Mouse (Mus musculus) forebrain, embryonic 10.5 days (tissue): ENCODE data around the gene Morf4l1. TPM values are rescaled to one million over a fixed set of nuclear protein-coding genes. Genes with fewer than 3 reads are reported as not detected.

Source experiments
- DNase-seq: peaks from one replicate; pipeline ENCODE4 v3.0.0-alpha.2; 2017; ENCODE audit warnings: low spot score; ENCODE audit errors: extremely low spot score
- H3K27ac ChIP-seq: fragments of 300-500 bp; sonication (generic); 2 replicates; pipeline ENCODE4 v1.5.1; 2016; ENCODE audit warnings: mild to moderate bottlenecking
- H3K27me3 ChIP-seq: fragments of 300-500 bp; sonication (generic); 2 replicates; pipeline ENCODE4 v1.6.1; 2016; ENCODE audit warnings: mild to moderate bottlenecking; ENCODE audit not compliant: poor library complexity, severe bottlenecking
- H3K36me3 ChIP-seq: fragments of 300-500 bp; sonication (generic); replicated peaks from 2 replicates; pipeline ENCODE4 v1.6.1; 2016; ENCODE audit warnings: mild to moderate bottlenecking, moderate library complexity
- H3K4me1 ChIP-seq: fragments of 300-500 bp; sonication (generic); 2 replicates; pipeline ENCODE4 v1.6.1; 2016
- H3K4me3 ChIP-seq: fragments of 300-500 bp; sonication (generic); 2 replicates; pipeline ENCODE4 v1.5.1; 2016; ENCODE audit warnings: mild to moderate bottlenecking, moderate library complexity
- H3K9me3 ChIP-seq: fragments of 300-500 bp; sonication (generic); 2 replicates; pipeline ENCODE4 v1.6.1; 2016; ENCODE audit warnings: mild to moderate bottlenecking, moderate library complexity
- WGBS: fragments of 180-500 bp; shearing (Covaris S2); methylation state at CpG from one replicate; pipeline ENCODE4 v1.1.7; 2016; 5-methylcytosine and 5-hydroxymethylcytosine counted together
- polyA plus RNA-seq: library from polyadenylated mRNA; unstranded; fragments of >200 nt; fragmentation: Nextera tagmentation; extraction: Ambion mirVana; gene quantifications from 2 replicates; pipeline ENCODE4 v1.2.1, GENCODE M21; 2016

Gene Morf4l1
- polyA plus RNA-seq, 1 experiment from 2014 or later, result 528 TPM

DNA sequence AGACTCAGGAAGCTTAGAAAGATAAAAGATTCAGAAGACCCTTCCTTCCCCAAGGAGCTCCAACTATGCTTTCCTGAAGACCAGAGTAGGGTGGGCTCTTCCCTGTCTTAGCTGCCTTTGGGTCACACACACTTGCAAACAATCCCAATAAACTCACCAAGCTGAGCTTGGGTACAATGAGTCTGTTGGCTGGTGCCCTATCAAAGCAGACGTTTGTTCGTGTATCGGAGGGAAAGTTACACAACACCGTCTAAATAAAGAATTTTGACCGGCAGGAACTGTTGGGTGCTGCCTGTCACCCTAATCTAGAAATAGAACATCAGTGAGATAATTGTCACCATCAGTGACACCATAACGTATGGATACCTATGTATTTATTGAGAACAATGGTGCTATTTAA is 12.6 kb upstream of the Morf4l1 start:
- Histone ChIP-seq H3K4me1 (peaks cover 17% of the 10 kb centered on the region), H3K27me3 (peaks cover 9% of the 10 kb centered on the region; the same call in 1 of the 2 replicates), H3K36me3 (no peaks in the 10 kb centered on the region), H3K4me3 (peak overlapping the region; percentile 45), H3K27ac (no peak overlapping the region), H3K9me3 (no peaks in the 10 kb centered on the region)
- no peak for DNase-seq
- 70% methylated on average over 6 of the region's 6 CpGs for WGBS

DNA sequence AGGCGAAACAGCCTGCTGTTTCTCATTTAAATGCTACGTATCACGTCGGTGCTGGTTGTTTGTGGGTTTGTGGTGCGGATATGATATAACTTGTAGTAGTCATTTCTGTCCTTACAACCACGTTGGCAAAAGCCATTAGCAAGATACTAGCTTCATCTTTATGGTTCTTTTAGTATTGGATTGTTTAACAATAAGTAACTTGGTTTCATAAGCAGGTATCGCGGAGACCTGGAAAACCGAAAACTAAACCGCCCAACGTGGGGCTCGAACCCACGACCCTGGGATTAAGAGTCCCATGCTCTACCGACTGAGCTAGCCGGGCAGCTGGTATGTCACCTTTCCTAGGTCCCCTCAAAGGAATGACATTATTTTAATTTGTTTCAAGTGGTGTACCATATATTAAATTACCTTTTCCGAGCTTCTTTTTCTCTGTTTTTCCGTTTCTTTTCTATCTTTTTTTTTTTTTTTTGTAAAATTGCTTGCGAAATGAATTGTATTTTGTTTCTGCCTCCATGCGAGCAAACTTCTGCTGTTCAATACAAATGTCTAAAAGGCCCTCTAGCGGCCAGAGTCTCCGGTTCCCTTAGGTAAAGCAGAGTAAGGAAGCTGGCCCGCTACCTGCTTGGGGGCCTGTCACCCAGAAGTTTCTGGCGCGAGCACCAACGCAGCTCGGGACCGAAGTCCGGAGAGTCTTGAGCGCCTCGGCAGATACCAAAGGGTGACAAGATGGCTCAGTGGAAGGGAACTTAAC is 11.9 kb upstream of the Morf4l1 start:
- H3K27ac ChIP-seq, result no peak overlapping the region
- peaks cover 9% of the 10 kb centered on the region; the same call in 1 of the 2 replicates for H3K27me3 ChIP-seq
- peak overlapping the region; percentile 45 for H3K4me3 ChIP-seq
- peaks cover 17% of the 10 kb centered on the region for H3K4me1 ChIP-seq
- no peaks in the 10 kb centered on the region for H3K36me3 ChIP-seq
- WGBS, result 1% methylated on average over 30 of the region's 30 CpGs
- peak; percentile 70 for DNase-seq
- H3K9me3 ChIP-seq, result no peaks in the 10 kb centered on the region

DNA sequence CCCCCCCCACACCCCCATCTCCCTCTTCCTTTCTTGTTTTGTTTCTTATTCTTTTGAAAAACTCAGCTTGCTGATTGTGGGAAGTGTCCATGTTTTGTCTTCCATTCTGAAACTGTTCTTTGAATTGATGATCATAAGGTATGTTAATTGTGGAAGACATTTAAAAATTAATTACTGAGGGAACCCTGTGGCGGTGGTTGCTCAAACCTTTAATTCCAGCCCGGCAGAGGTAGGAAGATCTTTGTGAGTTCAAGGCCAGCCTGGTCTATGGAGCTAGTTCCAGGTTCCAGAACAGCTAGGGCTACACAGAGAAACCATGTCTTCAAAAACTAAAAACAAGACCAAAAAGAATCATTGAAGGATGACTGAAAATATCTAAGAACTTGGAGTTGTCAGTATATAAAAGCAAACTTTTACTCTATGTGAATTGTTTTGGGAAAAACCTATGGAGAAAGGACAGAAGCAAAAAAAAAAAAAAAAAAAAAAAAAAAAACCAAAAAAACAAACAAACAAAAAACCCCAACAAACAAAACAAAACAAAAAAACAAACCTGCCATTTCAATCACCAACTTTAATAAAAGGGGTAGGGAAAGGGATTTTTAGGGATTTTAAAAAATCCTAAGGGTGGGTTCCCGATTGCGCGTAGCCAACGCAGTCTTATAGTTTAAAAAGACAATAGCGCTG is 11.0 kb upstream of the Morf4l1 start:
- WGBS, result 7% methylated on average over 7 of the region's 7 CpGs
- Histone ChIP-seq H3K27ac (no peak overlapping the region), H3K9me3 (no peaks in the 10 kb centered on the region), H3K36me3 (no peaks in the 10 kb centered on the region), H3K4me3 (peak overlapping the region; percentile 45), H3K4me1 (peaks cover 17% of the 10 kb centered on the region), H3K27me3 (peaks cover 9% of the 10 kb centered on the region; the same call in 1 of the 2 replicates)
- DNase-seq, result no peak

DNA sequence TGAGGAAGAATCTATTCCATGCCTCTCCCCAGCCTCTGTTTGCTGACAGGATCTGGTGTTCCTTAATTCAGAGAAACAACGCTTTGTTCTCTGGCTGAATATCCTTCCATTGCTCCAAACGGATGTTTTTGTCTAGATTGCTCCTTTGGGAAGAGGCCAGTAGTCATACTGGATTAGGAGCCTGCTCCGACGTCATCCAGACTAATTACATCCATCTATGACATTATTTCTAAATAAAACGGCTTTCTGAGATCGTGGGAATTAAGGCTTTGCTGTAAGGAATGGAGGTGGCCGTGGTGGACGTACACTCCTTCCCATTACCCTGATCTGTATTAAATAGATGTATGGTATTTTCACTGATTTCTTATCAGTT is 10.3 kb upstream of the Morf4l1 start:
- H3K4me1 ChIP-seq, result peaks cover 17% of the 10 kb centered on the region
- H3K36me3 ChIP-seq, result no peaks in the 10 kb centered on the region
- DNase-seq, result no peak
- no peaks in the 10 kb centered on the region for H3K9me3 ChIP-seq
- 45% methylated on average over 8 of the region's 8 CpGs for WGBS
- H3K27ac ChIP-seq, result no peak overlapping the region
- H3K27me3 ChIP-seq, result peaks cover 9% of the 10 kb centered on the region; the same call in 1 of the 2 replicates
- no peak overlapping the region for H3K4me3 ChIP-seq

DNA sequence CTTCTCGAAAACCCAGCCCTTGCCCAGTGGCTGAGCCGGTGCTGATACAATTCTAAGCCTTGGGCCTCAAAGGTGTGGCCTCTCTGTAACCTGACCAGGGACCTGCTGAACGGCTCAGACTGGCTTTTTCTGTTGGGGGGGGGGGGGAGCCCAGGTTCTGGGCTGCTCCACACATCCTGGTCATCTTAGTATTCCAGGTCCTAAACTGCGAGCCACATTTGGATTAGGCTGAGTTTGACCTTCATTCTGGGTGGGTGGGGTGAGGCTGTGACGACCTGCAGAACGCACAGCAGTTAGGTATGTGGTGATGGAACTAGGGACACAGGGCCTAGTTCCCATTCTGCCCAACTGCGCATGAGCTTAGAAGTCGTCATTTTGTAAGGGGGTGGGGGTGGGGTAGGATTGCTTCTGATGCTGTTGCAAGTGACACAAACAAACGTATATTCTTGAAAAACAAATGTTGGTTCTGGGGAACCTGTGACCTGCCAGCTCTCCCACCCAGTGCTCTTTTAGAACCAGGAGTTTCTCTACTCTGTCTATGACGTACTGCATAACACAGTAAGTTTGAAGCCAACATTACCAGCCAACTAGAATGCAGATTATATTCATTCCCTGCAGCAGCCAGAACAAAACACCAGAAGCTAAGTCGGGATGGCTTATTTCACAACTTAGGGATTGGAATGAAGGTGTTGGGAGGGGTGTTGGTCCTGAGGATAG is 9.7 kb upstream of the Morf4l1 start:
- H3K27ac ChIP-seq, result no peak overlapping the region
- H3K4me3 ChIP-seq, result no peak overlapping the region
- no peaks in the 10 kb centered on the region for H3K9me3 ChIP-seq
- DNase-seq, result no peak
- no peaks in the 10 kb centered on the region for H3K36me3 ChIP-seq
- peaks cover 9% of the 10 kb centered on the region; the same call in 1 of the 2 replicates for H3K27me3 ChIP-seq
- 30% methylated on average over 11 of the region's 11 CpGs for WGBS
- peaks cover 17% of the 10 kb centered on the region for H3K4me1 ChIP-seq

DNA sequence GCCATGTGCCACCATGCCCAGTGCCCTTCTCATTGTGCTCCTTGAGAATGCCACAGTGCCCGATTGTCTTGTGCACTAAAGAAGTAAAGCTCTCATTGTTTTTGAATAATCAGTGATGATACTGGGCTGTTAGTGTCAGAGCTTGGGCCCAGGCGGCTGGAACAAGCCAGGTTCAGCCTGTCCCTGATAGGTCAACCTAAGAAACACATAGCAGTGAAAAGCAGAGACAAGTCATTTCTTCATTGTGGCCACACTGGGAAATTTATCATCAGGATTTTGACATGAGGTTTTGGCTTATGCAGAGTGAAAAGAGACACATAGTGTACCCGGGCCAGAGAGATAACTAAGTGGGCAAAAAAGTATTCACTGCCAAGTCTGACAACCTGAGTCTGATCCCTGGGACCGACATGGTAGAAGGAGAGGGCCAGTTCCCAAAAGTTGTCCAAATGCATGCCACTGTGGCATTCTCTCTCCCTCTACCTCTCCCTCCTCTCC is 7.7 kb upstream of the Morf4l1 start:
- Histone ChIP-seq H3K27me3 (peaks cover 9% of the 10 kb centered on the region; the same call in 1 of the 2 replicates), H3K4me3 (no peak overlapping the region), H3K9me3 (no peaks in the 10 kb centered on the region), H3K36me3 (no peaks in the 10 kb centered on the region), H3K4me1 (peaks cover 17% of the 10 kb centered on the region), H3K27ac (no peak overlapping the region)
- DNase-seq, result no peak
- 77% methylated on average over 4 of the region's 4 CpGs for WGBS

DNA sequence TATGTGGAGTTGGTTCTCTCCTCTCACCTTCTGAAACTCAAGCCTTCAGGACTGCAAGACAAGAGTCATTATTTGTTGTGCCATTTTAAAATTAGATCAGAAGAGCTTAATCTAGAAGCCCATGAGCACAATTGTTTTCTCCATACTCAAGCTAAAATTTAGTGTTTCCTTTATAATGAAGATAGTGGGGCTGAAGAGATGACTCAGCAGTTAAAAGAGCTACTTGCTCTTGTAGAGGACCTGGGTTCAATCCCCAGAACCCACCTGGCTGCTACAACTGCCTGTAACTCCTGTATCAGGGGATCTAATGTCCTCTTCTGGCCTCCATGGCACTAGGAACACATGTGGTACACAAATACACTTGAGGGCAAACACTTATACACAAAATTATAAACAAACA is 2.7 kb upstream of the Morf4l1 start:
- no peaks in the 10 kb centered on the region for H3K9me3 ChIP-seq
- H3K4me1 ChIP-seq, result peaks cover 16% of the 10 kb centered on the region
- no peak for DNase-seq
- H3K27ac ChIP-seq, result no peak overlapping the region
- H3K36me3 ChIP-seq, result no peaks in the 10 kb centered on the region
- H3K27me3 ChIP-seq, result no peaks in the 10 kb centered on the region
- H3K4me3 ChIP-seq, result no peak overlapping the region

DNA sequence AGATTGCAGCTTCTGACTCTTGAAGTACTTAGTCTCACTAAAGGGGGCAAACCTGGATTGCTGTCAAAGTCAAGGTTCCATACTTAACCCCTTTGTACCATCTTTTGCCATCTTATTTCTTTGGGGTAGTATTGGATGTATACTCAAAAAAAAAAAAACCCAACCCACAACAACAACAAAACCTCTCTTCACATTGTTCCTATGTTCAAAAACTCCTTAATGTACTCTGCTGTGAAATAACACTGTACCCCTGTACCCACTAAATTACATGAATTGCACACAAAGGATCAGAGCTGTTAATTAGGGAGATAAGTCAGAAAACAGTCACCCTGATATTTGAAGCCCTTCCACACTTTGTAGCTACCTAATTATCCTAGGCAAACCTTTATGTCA is 730 bp upstream of the Morf4l1 start:
- Histone ChIP-seq H3K9me3 (no peaks in the 10 kb centered on the region), H3K4me1 (peaks cover 23% of the 10 kb centered on the region), H3K27me3 (no peaks in the 10 kb centered on the region), H3K27ac (peak overlapping the region; percentile 100), H3K36me3 (no peaks in the 10 kb centered on the region; the same call in 1 of the 2 replicates), H3K4me3 (peak overlapping the region; percentile 97)
- DNase-seq, result no peak

DNA sequence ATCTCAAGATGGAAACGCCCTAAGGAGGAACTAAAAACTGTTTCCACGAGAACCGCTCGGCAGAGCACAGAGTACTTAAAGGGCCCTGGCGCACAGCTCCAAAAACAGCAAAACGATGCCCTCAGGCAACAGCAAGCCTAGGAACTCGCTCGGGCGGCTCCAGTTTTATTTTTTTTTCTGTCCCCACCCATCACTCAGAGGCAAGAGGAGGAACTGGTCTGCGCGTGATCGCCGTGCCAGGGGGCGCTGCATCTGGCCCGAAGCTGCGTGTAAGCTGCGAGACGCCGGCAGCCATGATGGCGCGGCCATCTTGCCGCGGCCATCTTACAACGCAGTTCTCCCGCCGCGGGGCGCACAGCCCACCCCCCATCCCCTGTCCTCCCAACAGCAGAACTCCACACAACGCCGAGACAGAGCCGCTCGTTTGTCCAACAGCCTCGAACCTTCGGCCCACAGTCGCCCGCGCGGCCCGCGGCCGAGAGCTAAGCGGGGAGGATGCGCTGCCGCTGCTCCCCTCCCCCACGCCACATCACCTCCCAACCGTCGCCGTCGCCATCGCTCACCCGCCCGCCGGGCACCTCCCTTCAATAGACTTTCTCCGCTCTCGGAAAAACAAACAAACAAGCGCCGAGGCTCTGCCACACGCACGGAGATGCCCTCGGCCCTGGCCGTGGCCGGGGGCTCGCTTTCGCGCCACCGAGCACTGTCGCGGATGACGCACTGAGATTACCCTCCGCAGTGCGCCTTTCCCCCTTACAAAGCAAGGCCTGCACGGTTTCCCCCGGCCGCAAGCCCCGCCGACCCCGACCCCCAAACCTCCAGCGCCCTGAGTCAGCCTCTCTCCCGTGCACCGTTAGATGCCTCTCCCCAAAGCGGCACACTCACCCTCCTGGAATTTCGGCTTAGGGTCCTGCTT is 665 bp downstream of the Morf4l1 start:
- Histone ChIP-seq H3K4me1 (peaks cover 23% of the 10 kb centered on the region), H3K27me3 (no peaks in the 10 kb centered on the region), H3K4me3 (peak overlapping the region; percentile 97), H3K27ac (peak overlapping the region; percentile 100), H3K9me3 (no peaks in the 10 kb centered on the region), H3K36me3 (peaks cover 12% of the 10 kb centered on the region)
- under 1% methylated on average over 82 of the region's 82 CpGs for WGBS
- DNase-seq, result peak; percentile 83

DNA sequence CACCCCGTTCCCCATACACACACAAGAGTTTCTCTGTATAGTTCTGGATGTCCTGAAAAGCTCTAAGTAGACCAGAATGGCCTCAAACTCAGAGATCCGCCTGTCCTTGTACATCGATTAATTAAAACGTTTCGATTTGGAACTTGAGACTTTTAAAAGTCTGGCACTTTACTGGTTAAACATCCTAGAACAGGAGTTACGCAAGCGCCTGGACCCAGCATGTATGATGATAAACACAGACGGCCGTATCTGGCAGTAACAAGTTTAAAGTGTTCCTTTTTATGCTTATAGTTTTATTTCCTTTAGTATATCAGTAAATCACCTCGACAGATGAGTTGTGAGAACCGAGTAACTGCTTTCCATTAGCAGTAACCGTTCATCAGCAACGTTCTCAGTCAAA is 1.4 kb downstream of the Morf4l1 start:
- WGBS, result 3% methylated on average over 13 of the region's 13 CpGs
- Histone ChIP-seq H3K4me1 (peaks cover 23% of the 10 kb centered on the region), H3K9me3 (no peaks in the 10 kb centered on the region), H3K27ac (peak overlapping the region; percentile 100), H3K4me3 (peak overlapping the region; percentile 97), H3K36me3 (peaks cover 19% of the 10 kb centered on the region), H3K27me3 (no peaks in the 10 kb centered on the region)
- no peak for DNase-seq

DNA sequence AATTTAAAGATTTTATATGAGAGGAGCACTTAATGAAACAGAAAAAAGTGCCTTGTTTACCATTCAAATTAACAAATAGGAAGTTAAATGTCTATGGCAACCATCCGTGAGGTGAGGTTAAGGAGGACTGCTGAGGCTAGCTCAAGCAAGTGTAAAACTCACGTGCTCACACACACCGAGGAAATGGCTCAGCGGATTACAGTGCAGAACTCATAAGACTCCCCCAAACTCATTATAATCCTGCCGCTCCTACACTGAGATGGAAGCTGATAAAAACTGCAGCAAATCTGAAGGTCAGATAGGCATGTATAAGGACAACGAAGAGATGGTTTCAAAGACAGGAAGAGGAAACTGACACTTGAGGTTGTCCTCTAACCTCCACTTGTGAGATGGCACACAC is 5.2 kb downstream of the Morf4l1 start:
- no peak for DNase-seq
- Histone ChIP-seq H3K4me3 (no peak overlapping the region), H3K27me3 (no peaks in the 10 kb centered on the region), H3K27ac (no peak overlapping the region), H3K4me1 (peaks cover 15% of the 10 kb centered on the region), H3K9me3 (no peaks in the 10 kb centered on the region), H3K36me3 (peaks cover 56% of the 10 kb centered on the region)
- WGBS, result 91% methylated on average over 6 of the region's 6 CpGs

DNA sequence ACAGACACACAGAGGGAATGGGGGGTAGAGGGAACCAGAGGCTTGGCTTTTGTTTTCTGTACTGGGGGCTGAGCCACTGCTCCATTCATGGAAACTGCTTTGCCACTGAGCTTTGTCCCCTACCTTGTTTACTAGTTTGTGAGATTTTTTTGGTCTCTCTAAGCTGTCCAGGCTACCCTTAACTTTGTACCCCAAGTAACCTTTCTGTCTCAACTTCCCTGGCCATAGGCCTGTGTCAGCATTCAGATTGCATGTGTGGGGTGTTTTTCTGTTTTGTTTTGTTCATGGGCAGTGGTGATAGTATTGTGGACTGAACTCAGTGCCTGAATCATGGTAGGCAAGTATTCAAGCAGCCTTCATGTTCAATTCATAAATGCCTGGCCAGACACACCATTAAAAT is 6.3 kb downstream of the Morf4l1 start:
- DNase-seq, result no peak
- Histone ChIP-seq H3K27me3 (no peaks in the 10 kb centered on the region), H3K27ac (no peak overlapping the region), H3K36me3 (peaks cover 67% of the 10 kb centered on the region), H3K4me3 (no peak overlapping the region), H3K9me3 (no peaks in the 10 kb centered on the region), H3K4me1 (peaks cover 15% of the 10 kb centered on the region)
